Mouse (Mus musculus): ENCODE data around the gene Calcoco1.

Gene Calcoco1

DNA sequence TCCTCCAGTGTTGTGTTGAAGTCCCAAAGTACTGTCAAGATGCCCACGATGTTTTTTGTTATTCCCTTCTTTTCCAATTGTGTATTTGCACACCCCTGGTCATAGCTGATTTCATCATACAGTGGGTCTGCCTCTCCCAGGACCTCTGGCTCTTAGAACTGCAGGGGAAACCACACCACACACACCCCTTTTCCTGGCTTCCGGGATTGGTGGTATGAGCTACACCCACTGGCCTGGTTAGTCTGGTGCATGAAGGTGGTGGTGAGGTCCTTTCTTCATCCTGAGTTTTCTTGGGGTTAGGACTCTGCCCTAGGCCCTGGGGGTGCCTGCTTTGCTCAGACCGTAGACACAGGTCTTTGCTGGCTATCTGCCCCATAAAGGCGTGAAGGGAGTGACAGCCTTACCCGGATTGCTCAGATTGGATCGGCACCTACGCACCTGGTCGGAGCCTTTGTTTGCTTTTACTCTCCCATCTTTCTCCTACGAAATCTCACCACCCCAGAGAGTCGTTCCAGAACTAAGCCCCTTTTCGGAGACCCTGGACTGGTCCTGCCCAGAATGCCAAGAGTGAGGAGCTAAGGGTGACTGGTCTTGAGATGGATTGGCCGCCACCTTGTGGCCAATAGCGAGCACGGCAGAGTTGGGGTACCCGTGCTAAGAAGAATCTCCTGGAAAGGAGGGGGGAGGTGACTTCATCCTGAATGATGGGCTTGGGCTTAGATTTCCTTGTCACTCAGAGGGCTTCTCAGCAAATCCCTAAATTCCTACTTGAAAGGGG is 17.7 kb upstream of the Calcoco1 start:
- in situ Hi-C loops (cut with MseI, MboI), result loop anchor here (5.0 kb wide), 2 partner anchors 37 to 42 kb away; no protein-coding TSS in a partner anchor

DNA sequence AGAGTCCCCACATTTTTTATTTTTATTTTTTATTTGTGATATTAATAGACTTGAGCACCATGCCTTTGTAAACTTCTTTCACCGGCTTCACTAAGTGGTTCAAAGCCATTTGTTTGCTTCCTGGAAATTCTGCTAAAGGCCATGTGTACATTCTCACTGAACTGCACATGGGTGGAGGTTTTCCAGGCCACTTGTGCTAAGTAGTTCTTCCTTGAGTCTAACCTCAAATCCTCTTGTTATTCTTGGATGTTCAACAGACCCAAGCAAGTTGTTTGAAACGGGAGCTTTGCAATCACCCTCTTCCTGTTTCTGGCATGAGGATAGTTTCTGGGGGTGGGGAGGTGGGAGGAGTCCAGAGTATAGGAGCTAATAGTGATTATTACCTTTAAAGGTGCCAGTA is 16.5 kb upstream of the Calcoco1 start:
- in situ Hi-C loops (cut with MseI, MboI), result no loop called here

DNA sequence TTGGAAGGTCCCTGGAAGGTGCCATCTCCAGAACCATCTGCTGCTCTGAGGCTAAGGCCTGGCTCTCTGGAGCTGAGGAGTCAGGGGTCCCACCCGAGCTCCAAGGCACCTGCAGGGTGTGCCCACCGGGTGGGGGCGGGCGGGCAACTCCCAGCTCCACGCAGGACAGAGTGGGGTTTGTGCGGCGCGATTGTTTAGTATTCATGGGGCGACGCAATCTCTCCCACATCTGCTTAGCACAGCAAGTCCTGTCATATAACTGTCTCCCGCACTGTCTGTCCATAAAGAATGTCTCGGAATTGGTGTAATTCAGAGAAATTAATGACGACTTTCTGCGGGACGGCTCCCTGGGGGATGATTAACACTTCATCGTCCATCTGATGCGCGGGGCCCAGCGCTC is 15.1 kb upstream of the Calcoco1 start:
- in situ Hi-C loops (cut with MseI, MboI), result no loop called here

DNA sequence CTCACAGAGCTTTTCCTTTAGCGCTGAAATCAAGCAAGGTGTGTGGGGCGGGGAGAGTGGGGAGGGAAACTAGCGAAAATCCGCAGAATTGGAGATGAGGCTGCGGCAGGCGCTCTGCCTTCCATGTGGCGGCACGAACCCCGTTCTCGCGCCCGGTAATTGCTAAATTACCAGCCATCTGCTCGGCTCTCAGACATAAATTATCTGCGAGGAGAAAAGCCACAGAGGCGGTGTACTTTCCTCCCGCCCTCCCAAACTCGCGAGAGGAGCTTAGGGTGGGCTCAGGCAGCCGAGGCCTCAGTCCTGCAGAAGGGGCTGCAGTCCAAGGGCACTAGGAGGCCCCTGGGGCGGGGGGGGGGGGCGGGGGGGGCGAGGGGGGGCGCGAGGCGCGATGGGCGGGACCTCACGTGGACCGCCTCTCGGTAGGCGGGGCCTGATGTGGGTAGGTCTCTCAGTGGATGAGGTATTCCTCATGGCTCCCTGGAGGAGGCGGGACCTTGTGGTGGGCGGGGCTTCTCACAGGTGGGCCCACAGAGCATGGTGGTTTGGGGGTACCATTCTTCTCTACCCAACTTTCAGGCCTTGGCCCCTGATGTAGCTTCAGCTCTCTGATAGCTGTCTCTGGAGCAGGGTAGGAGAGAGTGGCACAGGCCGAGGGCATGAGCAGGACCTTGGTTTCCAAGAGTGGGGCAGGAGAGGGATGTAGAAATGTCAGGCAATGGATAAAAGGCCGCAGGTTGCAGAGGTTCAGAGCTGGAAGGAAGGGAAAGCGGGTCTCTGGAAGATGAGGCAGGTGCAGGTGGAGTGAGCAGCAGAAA is 14.4 kb upstream of the Calcoco1 start:
- in situ Hi-C loops (cut with MseI, MboI), result no loop called here

DNA sequence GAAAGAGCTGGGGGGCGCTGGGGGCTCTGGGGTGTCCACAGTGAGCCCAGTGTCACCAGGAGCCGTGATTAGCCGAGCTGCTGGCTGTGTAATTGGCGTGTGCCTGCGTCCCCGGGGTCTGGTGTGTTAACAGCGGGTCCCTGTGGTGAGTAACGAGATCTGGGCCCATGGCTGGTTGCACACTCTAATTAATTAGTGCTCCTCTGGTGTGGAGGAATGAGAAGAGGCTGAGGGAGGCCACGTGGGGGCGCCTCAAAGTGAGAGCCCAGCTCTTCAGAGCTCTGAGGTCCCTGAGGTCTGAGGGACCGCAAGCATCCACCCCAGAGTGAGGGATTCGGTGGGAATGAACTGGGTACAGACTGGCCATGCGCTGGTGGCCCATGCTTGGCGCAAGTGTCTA is 13.1 kb upstream of the Calcoco1 start:
- in situ Hi-C loops (cut with MseI, MboI), result no loop called here

GRCm38 (mm10) chr15:102733759-102734531 is 12.0 kb upstream of the Calcoco1 start:
- in situ Hi-C loops (cut with MseI, MboI), result no loop called here

- in situ Hi-C loops (cut with MseI, MboI), result no loop called here
These were observed 11.3 kb upstream of the Calcoco1 start for GRCm38 (mm10) chr15:102733233-102733632.

GRCm38 (mm10) chr15:102732406-102732805 is 10.4 kb upstream of the Calcoco1 start:
- in situ Hi-C loops (cut with MseI, MboI), result no loop called here

DNA sequence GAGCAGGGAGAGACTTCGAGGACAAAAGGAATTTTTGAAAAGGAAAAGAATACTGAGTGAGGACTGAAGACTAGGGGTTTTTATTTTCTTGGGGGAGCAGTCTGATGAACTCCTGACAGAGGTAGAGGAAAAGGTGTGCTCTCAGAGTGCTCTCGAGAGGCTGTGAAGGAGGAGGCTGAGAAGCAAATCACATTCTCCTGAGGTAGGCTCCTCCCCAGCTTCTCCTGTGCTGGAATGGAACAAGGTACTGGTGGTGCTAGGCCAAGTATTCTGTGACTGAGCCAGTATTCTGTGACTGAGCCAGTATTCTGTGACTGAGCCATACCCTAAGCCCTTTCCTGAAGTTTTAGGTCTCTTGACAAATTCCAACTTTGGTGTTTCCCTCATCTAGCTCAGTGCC is 6.0 kb upstream of the Calcoco1 start:
- in situ Hi-C loops (cut with MseI, MboI), result no loop called here

DNA sequence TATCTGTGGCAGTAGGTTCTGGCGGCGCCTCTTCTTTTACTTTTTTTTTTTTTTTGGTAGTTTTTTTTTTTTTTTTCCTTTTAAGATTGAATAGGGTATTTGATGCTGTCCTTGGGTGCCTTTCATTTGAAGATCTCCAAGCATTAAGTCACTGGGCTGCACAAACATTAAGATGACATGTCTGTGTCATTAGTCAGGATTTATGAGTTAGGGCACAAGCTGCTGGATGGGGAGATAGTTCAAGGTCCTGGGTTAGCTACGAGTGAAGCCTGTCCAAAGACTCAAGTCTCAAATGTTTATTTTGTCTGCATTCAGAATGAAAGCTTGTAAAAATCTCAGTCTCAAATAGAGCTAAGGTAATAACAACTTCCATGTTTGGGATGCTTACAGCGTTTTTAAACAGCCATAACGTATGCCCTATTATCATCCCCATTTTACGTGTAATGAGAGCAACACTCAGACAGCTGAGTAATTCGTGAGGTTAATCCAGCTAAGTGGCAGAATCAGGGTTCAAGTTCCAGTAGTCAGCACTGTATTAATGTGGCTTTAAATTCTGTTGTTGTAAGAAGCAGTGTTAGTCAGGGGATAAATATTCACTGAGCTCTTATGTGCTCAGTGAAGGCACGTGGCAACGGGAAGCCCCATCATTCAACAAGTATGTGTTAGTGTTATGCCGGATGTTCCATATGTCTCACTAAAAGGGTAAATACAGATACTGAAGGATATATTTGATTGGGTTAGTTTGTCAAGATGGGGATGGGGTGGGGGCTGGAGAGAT is 1.6 kb upstream of the Calcoco1 start:
- in situ Hi-C loops (cut with MseI, MboI), result no loop called here

- in situ Hi-C loops (cut with MseI, MboI), result no loop called here
These were observed 538 bp upstream of the Calcoco1 start for GRCm38 (mm10) chr15:102722500-102722931.

- in situ Hi-C loops (cut with MseI, MboI), result no loop called here
These were observed 721 bp downstream of the Calcoco1 start for GRCm38 (mm10) chr15:102721016-102721898.

DNA sequence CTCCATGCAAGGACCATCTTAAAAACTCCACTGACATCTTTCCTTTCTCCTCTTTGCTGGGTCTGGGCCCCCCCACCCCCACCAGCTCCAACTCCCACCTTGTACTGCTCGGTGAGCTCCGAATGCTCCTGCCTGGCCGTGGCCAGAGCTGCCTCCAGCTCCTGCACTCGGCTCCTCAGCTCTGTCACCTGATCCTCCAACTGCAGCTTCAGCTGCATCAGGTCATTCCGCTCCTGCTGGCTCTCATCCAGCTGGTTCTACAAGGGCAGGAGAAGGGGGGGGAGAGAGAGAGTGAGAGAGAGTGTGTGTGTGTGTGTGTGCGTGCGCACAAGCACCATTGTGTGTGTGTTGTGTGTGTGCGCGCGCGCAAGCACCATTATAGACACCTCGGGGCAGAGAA is 5.8 kb downstream of the Calcoco1 start:
- in situ Hi-C loops (cut with MseI, MboI), result no loop called here

DNA sequence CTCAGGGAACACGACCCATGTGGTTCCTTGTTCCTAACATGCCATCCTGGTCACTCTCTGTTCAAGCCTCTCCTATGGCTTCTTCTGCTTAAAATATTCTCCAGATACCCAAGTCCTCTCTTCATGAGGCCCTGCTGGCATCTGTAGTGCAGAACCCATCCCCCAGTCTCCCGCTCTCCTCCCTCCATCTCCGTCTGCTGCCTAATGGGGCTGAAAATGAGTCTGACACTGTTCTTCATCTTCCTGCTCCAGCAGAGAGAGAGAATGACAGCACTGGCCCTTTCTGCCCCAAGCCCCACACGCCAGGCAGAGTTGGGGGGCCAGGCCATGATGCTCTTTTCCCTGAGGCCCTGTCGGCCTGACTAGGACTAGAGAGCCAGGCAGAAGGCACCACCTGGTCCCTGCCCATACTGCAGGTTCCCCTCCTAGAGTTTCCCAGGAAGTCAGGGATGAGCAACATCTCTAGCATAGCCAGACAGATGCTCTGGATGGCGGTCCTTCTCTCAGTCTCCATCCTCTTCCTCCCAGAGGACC is 14.2 kb downstream of the Calcoco1 start:
- in situ Hi-C loops (cut with MseI, MboI), result no loop called here

DNA sequence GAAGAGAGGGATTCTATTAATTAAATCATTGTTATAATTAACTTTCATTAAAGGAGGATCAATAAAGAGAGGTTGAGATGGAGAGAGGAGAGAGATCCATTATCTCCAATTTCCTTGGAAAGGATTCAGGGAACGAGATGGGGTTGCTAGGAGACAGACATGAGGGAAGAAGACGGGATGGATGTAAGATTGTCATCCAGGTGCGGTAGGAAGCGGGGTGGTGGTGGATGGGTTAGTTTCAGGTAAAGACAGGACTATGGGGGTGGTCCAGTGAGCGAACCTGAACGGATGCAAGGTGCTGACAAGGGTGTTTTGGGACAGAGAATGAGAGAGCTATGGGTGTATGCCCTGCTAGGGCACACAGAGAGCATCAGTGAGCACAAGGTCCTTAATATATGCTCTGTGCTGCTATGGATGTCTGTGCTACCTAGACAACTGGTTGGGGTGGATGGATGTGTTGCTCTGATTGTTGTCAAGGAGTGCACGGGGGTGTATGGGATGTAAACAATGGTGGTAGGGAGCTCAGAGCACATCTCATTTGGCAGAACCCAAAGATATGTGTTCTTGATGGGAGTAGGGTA is 16.0 kb downstream of the Calcoco1 start:
- in situ Hi-C loops (cut with MseI, MboI), result no loop called here

DNA sequence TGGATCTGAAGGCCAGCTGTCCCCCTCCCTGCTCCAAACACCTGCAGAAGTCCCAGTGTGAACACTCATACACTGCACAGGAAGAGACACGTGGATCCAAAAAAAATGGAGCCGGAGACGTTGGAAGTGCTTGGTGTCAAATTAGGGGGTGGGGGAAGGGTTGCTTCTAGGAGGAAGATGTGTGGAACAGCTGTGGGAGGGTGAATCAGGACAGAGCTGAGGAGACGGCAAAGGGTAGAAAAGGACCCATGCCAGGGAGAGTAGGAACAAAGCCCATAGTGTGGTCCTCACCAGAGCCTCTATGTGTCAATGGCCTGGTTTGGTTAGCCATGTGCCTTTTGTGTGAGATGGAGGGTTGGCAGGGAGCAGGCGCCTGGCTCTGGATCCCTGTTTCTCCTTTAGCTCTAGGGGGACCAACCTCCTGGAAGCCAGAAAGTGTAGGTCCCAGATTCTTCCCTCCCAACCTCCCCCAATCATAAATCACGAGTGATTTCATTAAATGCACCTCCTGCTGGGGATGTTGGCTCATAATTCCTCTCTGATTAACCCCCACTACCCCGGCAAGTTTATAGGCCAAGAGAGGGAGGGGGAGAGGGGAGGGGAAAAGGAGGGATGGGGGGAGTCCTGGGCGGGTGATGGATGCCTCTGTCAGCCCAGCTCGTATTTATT is 16.6 kb downstream of the Calcoco1 start:
- in situ Hi-C loops (cut with MseI, MboI), result no loop called here

DNA sequence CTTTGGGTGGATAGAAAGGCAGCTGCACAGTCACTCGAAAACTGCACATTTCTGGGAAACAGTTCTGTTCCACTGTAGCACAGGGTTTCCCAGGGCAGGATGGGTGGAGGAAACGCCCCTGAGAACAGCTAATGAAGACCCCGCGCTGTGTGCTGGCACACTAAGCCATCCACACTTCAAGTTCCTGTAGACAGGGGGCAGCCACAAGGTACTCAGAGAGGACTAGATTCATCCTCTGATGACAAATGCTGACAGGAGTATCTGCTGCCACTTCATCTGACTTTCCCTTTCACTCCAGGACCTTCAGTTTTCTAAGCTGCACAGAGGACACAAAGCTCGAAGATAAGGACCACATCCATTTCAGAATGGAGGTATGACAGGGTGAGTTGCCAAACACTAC is 17.2 kb downstream of the Calcoco1 start:
- in situ Hi-C loops (cut with MseI, MboI), result loop anchor here in 1 of 2 experiments (5.0 kb wide), 1 partner anchor 37 kb away; no protein-coding TSS in a partner anchor

DNA sequence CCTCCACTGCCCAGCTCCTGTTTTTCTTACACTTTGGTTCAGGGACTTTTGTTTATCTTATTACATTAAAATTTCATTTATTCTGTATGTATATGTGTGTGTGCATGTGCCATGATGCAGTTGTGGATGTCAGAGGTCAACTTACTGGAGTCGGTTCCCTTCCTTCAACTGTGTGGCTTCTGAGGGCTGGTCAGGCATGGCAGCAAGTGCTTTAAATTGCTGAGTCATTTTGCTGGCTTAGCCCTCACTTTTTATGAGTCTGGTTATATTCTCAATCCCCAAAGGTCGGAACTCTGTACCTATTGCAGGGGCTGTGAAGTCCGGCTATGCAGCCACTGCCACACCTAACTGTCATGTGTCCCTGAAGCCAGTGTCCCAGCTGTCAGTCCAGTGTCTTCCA is 19.0 kb downstream of the Calcoco1 start:
- in situ Hi-C loops (cut with MseI, MboI), result loop anchor here in 1 of 2 experiments (5.0 kb wide), 1 partner anchor 39 kb away; no protein-coding TSS in a partner anchor

- in situ Hi-C loops (cut with MseI, MboI), result loop anchor here in 1 of 2 experiments (5.0 kb wide), 1 partner anchor 44 kb away; no protein-coding TSS in a partner anchor
These were observed 23.8 kb downstream of the Calcoco1 start for GRCm38 (mm10) chr15:102698193-102698592.
